Mouse (Mus musculus): ENCODE measurements around the gene 4930415O20Rik. TPM values are rescaled to one million over a fixed set of nuclear protein-coding genes. Genes with fewer than 3 reads are reported as not detected.

4930415O20Rik gene
- polyA plus RNA-seq (2017; shearing (Covaris generic)), result not detected

GRCm38 (mm10) chr15:98570873-98571538 lies at the start of gene 4930415O20Rik, which contains the start of gene Ccnt1:
Gene 4930415O20Rik, plus strand, starts transcription at chr15:98571004.
Gene Ccnt1, minus strand, starts transcription at chr15:98570923.

GRCm38 (mm10) chr15:98533881-98534627 lies 36.8 kb upstream of the 4930415O20Rik start, which contains the start of gene Kansl2:
Gene Kansl2, minus strand, starts transcription at chr15:98534264.

GRCm38 (mm10) chr15:98609331-98610130 lies 38.7 kb downstream of the 4930415O20Rik start, which contains the start of gene Adcy6:
Gene Adcy6, minus strand, starts transcription at chr15:98610076.

GRCm38 (mm10) chr15:98630540-98630939 lies 59.7 kb downstream of the 4930415O20Rik start, which contains the start of gene Cacnb3:
Gene Cacnb3, plus strand, starts transcription at chr15:98630840.

Other genes with a start within 250 kb of the 4930415O20Rik start
- gene Olfr284, start 230.0 kb upstream of the 4930415O20Rik start, polyA plus RNA-seq (2017; shearing (Covaris generic)), result not detected
- not detected for gene Olfr283, start 190.1 kb upstream of the 4930415O20Rik start, polyA plus RNA-seq (2017; shearing (Covaris generic))
- not detected for gene Olfr282, start 139.8 kb upstream of the 4930415O20Rik start, polyA plus RNA-seq (2017; shearing (Covaris generic))
- gene Olfr281, start 118.4 kb upstream of the 4930415O20Rik start, polyA plus RNA-seq (2017; shearing (Covaris generic)), result not detected
- gene OR5BS1P, start 101.1 kb upstream of the 4930415O20Rik start, polyA plus RNA-seq (2017; shearing (Covaris generic)), result not detected
- not detected for gene Lalba, start 88.3 kb upstream of the 4930415O20Rik start, polyA plus RNA-seq (2017; shearing (Covaris generic))
- gene Olfr279, start 78.6 kb upstream of the 4930415O20Rik start, polyA plus RNA-seq (2017; shearing (Covaris generic)), result 0.19 TPM
- 63.5 TPM for gene Kansl2, start 36.7 kb upstream of the 4930415O20Rik start, polyA plus RNA-seq (2017; shearing (Covaris generic))
- gene Ccnt1, start 81 bp upstream of the 4930415O20Rik start, polyA plus RNA-seq (2017; shearing (Covaris generic)), result 170 TPM
- gene Adcy6, start 39.1 kb downstream of the 4930415O20Rik start, polyA plus RNA-seq (2017; shearing (Covaris generic)), result 0.57 TPM
- gene Cacnb3, start 59.8 kb downstream of the 4930415O20Rik start, polyA plus RNA-seq (2017; shearing (Covaris generic)), result 0.15 TPM
- gene Ddx23, start 91.9 kb downstream of the 4930415O20Rik start, polyA plus RNA-seq (2017; shearing (Covaris generic)), result 27.5 TPM
- gene Rnd1, start 106.5 kb downstream of the 4930415O20Rik start, polyA plus RNA-seq (2017; shearing (Covaris generic)), result 2.8 TPM
- 0.70 TPM for gene Ccdc65, start 137.2 kb downstream of the 4930415O20Rik start, polyA plus RNA-seq (2017; shearing (Covaris generic))
- not detected for gene Fkbp11, start 157.2 kb downstream of the 4930415O20Rik start, polyA plus RNA-seq (2017; shearing (Covaris generic))
- gene Arf3, start 192.2 kb downstream of the 4930415O20Rik start, polyA plus RNA-seq (2017; shearing (Covaris generic)), result 93.8 TPM
- gene Wnt10b, start 207.1 kb downstream of the 4930415O20Rik start, polyA plus RNA-seq (2017; shearing (Covaris generic)), result 0.31 TPM
- not detected for gene Wnt1, start 218.9 kb downstream of the 4930415O20Rik start, polyA plus RNA-seq (2017; shearing (Covaris generic))
- gene Ddn, start 238.5 kb downstream of the 4930415O20Rik start, polyA plus RNA-seq (2017; shearing (Covaris generic)), result not detected